Mouse (Mus musculus) hindbrain, postnatal 0 days (tissue): ENCODE results near the gene Dydc2. TPM values are rescaled to one million over a fixed set of nuclear protein-coding genes. Genes with fewer than 3 reads are reported as not detected.

Source experiments
- ATAC-seq: fragments of 200-750 bp; cut with Nextera tagmentation; 2 replicates; pipeline ENCODE4 v1.8.0; 2017; ENCODE audit warnings: mild to moderate bottlenecking, moderate TSS enrichment, moderate library complexity
- DNase-seq: peaks from one replicate; pipeline ENCODE4 v3.0.0-alpha.2; 2015; ENCODE audit warnings: low spot score
- H3K27ac ChIP-seq: fragments of 300-500 bp; sonication (generic); 2 replicates; pipeline ENCODE4 v1.5.1; 2014; ENCODE audit warnings: mild to moderate bottlenecking
- H3K27me3 ChIP-seq: fragments of 300-500 bp; sonication (generic); 2 replicates; pipeline ENCODE4 v1.6.1; 2014; ENCODE audit warnings: low read length, mixed read lengths; ENCODE audit not compliant: insufficient read depth
- H3K36me3 ChIP-seq: fragments of 300-500 bp; sonication (generic); 2 replicates; pipeline ENCODE4 v1.6.1; 2014; ENCODE audit warnings: low read length, mixed read lengths; ENCODE audit not compliant: insufficient read depth
- H3K4me1 ChIP-seq: fragments of 300-500 bp; sonication (generic); 2 replicates; pipeline ENCODE4 v1.6.1; 2014; ENCODE audit warnings: antibody characterized with exemption, low read length, mixed read lengths; ENCODE audit not compliant: insufficient read depth
- H3K4me2 ChIP-seq: fragments of 300-500 bp; sonication (generic); 2 replicates; pipeline ENCODE4 v1.6.1; 2014; ENCODE audit warnings: low read depth, mild to moderate bottlenecking, low read length, moderate library complexity, mixed read lengths
- H3K4me3 ChIP-seq: fragments of 300-500 bp; sonication (generic); 2 replicates; pipeline ENCODE4 v1.5.1; 2014; ENCODE audit warnings: low read length
- H3K9ac ChIP-seq: fragments of 300-500 bp; sonication (generic); replicated peaks from 2 replicates; pipeline ENCODE4 v1.6.1; 2014; ENCODE audit warnings: mild to moderate bottlenecking, low read length, moderate library complexity, mixed read lengths
- H3K9me3 ChIP-seq: fragments of 300-500 bp; sonication (generic); 2 replicates; pipeline ENCODE4 v1.6.1; 2016; ENCODE audit warnings: low read length, mixed read lengths
- CTCF ChIP-seq: IDR thresholded peaks from 2 replicates; pipeline ENCODE4 v1.5.1; 2016; ENCODE audit warnings: antibody characterized with exemption, control low read depth, low read depth
- WGBS: fragments of 180-500 bp; shearing (Covaris S2); extraction: QIAGEN DNeasy Blood & Tissue Kit; methylation state at CpG from one replicate; pipeline ENCODE4 v1.1.7; 2014; 5-methylcytosine and 5-hydroxymethylcytosine counted together
- polyA plus RNA-seq: library from polyadenylated mRNA; unstranded; fragments of >200 nt; fragmentation: Nextera tagmentation; extraction: Ambion mirVana; gene quantifications from 2 replicates; pipeline ENCODE4 v1.2.1, GENCODE M21; 2015
- total RNA-seq: library from RNA; depleted of rRNA; stranded (reverse); fragments of >200 nt; gene quantifications from 2 replicates; pipeline ENCODE4 v1.2.3, GENCODE M21; 2014

Gene Dydc2
- total and polyA plus RNA-seq, 2 experiments from 2014 or later, result 0.96 TPM; not detected in 1

- TF ChIP-seq CTCF, result no peak
- WGBS, result 87% methylated on average over 7 of the region's 7 CpGs
These were observed 43.3 kb downstream of the Dydc2 start for GRCm38 (mm10) chr14:41025594-41026284.

GRCm38 (mm10) chr14:41025087-41025486 lies 43.9 kb downstream of the Dydc2 start:
- Histone ChIP-seq H3K4me2 (no peak overlapping the region), H3K9me3 (no peaks in the 10 kb centered on the region), H3K27me3 (no peaks in the 10 kb centered on the region), H3K36me3 (no peaks in the 10 kb centered on the region), H3K4me1 (no peaks in the 10 kb centered on the region), H3K4me3 (no peak overlapping the region), H3K27ac (no peak overlapping the region), H3K9ac (no peak overlapping the region)
- WGBS, result 93% methylated on average over 2 of the region's 2 CpGs
- TF ChIP-seq CTCF, result no peak
- DNase-seq, result no peak
- no peak for ATAC-seq

More at GRCm38 (mm10) chr14:41025594-41026284, 43.3 kb downstream of the Dydc2 start:
- ATAC-seq (no peak), DNase-seq (no peak)
- Histone ChIP-seq H3K4me2 (no peak overlapping the region), H3K27me3 (no peaks in the 10 kb centered on the region), H3K36me3 (no peaks in the 10 kb centered on the region), H3K4me3 (no peak overlapping the region), H3K9me3 (no peaks in the 10 kb centered on the region), H3K4me1 (no peaks in the 10 kb centered on the region), H3K9ac (no peak overlapping the region), H3K27ac (no peak overlapping the region)

DNA sequence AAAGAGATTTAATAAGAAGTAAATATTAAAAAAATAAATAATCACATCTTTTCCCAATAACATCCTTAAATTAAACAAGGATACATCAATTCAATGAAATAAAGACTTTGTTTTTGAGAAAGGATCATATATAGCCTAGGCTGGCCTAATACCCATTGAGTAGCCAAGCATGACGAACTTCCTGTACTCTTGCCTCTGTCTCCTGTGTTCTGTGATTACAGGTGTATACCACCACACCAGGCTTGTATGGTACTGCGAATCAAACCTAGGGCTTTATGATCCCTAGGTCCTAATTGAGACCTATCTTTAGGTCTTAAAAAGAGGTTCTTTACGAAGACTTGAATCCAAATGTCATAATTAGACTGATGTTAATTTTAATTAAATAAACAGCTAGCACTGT lies 47.8 kb downstream of the Dydc2 start:
- Histone ChIP-seq H3K36me3 (no peaks in the 10 kb centered on the region), H3K27ac (no peak overlapping the region), H3K4me1 (no peaks in the 10 kb centered on the region), H3K9ac (no peak overlapping the region), H3K4me2 (no peak overlapping the region), H3K9me3 (no peaks in the 10 kb centered on the region), H3K4me3 (no peak overlapping the region), H3K27me3 (no peaks in the 10 kb centered on the region)
- ATAC-seq (no peak), DNase-seq (no peak)
- TF ChIP-seq CTCF, result no peak
- 90% methylated on average over 3 of the region's 3 CpGs for WGBS

GRCm38 (mm10) chr14:41017460-41017859 lies 51.5 kb downstream of the Dydc2 start:
- no peak for ATAC-seq
- TF ChIP-seq CTCF, result no peak
- Histone ChIP-seq H3K36me3 (no peaks in the 10 kb centered on the region), H3K9ac (no peak overlapping the region), H3K4me2 (no peak overlapping the region), H3K4me3 (no peak overlapping the region), H3K27me3 (no peaks in the 10 kb centered on the region), H3K9me3 (no peaks in the 10 kb centered on the region), H3K4me1 (no peaks in the 10 kb centered on the region), H3K27ac (no peak overlapping the region)
- no peak for DNase-seq
- 82% methylated on average over 5 of the region's 5 CpGs for WGBS

DNA sequence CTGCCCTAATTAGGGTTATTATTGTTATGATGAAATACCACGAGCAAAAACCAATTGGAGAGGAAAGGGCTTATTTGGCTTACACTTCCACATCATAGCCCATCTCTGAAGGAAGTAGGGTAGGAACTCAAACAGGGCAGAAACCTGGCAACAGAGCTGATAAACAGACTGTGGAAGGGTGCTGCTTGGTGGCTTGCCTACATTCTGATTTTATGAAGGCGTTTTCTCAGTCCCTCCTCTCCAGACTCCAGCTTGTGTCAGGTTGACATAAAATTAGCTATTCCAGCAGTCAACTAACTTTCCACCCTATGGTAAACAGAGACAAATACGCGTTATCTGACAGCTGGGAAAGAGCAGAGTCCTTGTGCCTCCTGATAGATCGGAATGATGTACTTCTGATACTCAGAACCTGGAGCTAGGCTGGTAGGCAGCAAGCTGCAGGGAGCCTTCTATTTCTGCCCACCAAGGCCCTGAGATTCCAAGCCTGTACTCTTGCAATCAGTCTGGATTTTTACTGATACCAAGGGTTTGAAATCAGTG lies 54.2 kb downstream of the Dydc2 start:
- Histone ChIP-seq H3K27me3 (no peaks in the 10 kb centered on the region), H3K27ac (no peak overlapping the region), H3K4me3 (no peak overlapping the region), H3K9me3 (no peaks in the 10 kb centered on the region), H3K4me1 (no peaks in the 10 kb centered on the region), H3K4me2 (no peak overlapping the region), H3K9ac (no peak overlapping the region), H3K36me3 (no peaks in the 10 kb centered on the region)
- no peak for TF ChIP-seq CTCF
- ATAC-seq, result no peak
- DNase-seq, result no peak
- WGBS, result 80% methylated on average over 5 of the region's 5 CpGs

DNA sequence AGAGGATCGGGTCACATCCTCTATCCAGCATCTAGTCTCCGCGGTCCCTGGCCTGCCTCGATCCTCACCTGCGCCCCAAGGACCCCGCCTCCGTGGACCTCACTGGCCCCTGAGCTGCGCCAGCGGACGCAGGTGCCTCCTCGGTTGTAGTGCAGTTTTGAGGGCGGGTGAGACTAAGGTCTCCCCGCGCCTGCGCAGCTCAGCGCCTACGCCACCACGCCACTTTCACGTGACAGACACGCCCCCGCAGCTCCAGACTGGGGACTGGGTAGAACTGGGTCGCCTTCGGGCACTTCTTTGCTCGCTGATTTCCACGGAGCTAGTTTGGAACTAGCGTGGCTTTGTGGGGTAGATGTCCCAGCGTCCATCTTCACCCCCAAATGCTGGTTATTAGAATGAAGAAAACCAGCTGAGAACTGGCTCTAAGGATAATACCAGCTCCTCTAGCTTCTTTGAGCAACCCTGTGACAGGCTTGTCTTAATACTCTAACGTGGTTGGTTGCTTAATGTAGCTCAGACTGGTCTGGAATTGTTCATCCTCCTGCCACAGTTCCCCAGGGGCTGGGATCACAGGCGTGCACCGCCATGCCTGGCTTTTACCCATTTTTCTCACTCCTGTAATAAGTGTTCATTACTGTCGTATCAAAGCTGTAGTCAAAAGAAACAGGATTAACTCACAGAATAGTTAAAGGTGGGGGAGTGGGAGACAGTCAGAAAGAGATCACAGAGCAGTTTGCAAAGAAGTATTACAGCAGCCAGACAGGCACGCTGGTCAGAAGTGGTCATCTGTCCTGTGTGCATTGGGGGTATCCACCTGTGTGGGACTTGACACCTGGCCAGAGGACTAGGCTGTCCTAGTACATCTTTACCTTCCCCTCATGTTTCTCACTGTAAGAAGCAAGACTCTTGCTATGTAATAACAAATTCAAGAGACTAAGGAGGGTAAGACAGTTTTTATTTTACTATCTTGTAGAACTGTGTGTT lies 55.1 kb downstream of the Dydc2 start, which contains the start of gene Fam213a:
Fam213a (minus strand) TSS at position 159 of the 984 bp plus-strand sequence.
- WGBS, result 2% methylated on average over 32 of the region's 32 CpGs
- peak; percentile 96 for DNase-seq
- peak; percentile 99 for ATAC-seq
- no peaks in the 10 kb centered on the region for H3K36me3 ChIP-seq
- H3K4me1 ChIP-seq, result no peaks in the 10 kb centered on the region
- no peaks in the 10 kb centered on the region for H3K9me3 ChIP-seq
- peak within 1 kb of the TSS; percentile 90 for H3K4me2 ChIP-seq
- TF ChIP-seq CTCF, result no peak
- H3K9ac ChIP-seq, result peak within 1 kb of the TSS; percentile 66
- no peaks in the 10 kb centered on the region for H3K27me3 ChIP-seq
- peak within 1 kb of the TSS; percentile 82 for H3K27ac ChIP-seq
- peak within 1 kb of the TSS; percentile 58 for H3K4me3 ChIP-seq
